Mouse (Mus musculus) intestine, embryonic 14.5 days (tissue): ENCODE measurements around the gene Gm16181. TPM values are rescaled to one million over a fixed set of nuclear protein-coding genes. Genes with fewer than 3 reads are reported as not detected.

Experiments
- ATAC-seq: fragments of 200-750 bp; cut with Nextera tagmentation; replicated peaks from 2 replicates; pipeline ENCODE4 v1.8.0; 2017; ENCODE audit warnings: low read depth, moderate number of reproducible peaks, moderate TSS enrichment, moderate library complexity; ENCODE audit not compliant: low FRiP score, low TSS enrichment
- DNase-seq: peaks from one replicate; pipeline ENCODE4 v3.0.0-alpha.2; 2018; ENCODE audit warnings: low spot score
- H3K27ac ChIP-seq: fragments of 300-500 bp; sonication (generic); 2 replicates; pipeline ENCODE4 v1.5.1; 2014; ENCODE audit warnings: low read depth, mild to moderate bottlenecking, control low read depth
- H3K27me3 ChIP-seq: fragments of 300-500 bp; sonication (generic); replicated peaks from 2 replicates; pipeline ENCODE4 v1.6.1; 2014; ENCODE audit warnings: low read length, control low read depth; ENCODE audit not compliant: control insufficient read depth, insufficient read depth
- H3K36me3 ChIP-seq: fragments of 300-500 bp; sonication (generic); 2 replicates; pipeline ENCODE4 v1.6.1; 2014; ENCODE audit warnings: low read length, control low read depth; ENCODE audit not compliant: control insufficient read depth, insufficient read depth
- H3K4me1 ChIP-seq: fragments of 300-500 bp; sonication (generic); replicated peaks from 2 replicates; pipeline ENCODE4 v1.6.1; 2014; ENCODE audit warnings: low read length, control low read depth, mixed read lengths; ENCODE audit not compliant: control insufficient read depth, insufficient read depth
- H3K4me2 ChIP-seq: fragments of 300-500 bp; sonication (generic); 2 replicates; pipeline ENCODE4 v1.6.1; 2014; ENCODE audit warnings: low read length
- H3K4me3 ChIP-seq: fragments of 300-500 bp; sonication (generic); 2 replicates; pipeline ENCODE4 v1.5.1; 2014; ENCODE audit warnings: low read depth, low read length, control low read depth, mixed read lengths
- H3K9ac ChIP-seq: fragments of 300-500 bp; sonication (generic); 2 replicates; pipeline ENCODE4 v1.6.1; 2014; ENCODE audit warnings: mild to moderate bottlenecking, low read length
- H3K9me3 ChIP-seq: fragments of 300-500 bp; sonication (generic); 2 replicates; pipeline ENCODE4 v1.6.1; 2016; ENCODE audit warnings: low read length, control low read depth; ENCODE audit not compliant: control insufficient read depth
- WGBS: fragments of 180-500 bp; shearing (Covaris S2); extraction: QIAGEN DNeasy Blood & Tissue Kit; methylation state at CpG from one replicate; pipeline ENCODE4 v1.1.7; 2014; 5-methylcytosine and 5-hydroxymethylcytosine counted together
- polyA plus RNA-seq: library from polyadenylated mRNA; unstranded; fragments of >200 nt; fragmentation: Nextera tagmentation; extraction: Ambion mirVana; gene quantifications from 2 replicates; pipeline ENCODE4 v1.2.1, GENCODE M21; 2014

Gm16181 gene
- polyA plus RNA-seq, 1 experiment from 2014 or later = 0.88 TPM

DNA sequence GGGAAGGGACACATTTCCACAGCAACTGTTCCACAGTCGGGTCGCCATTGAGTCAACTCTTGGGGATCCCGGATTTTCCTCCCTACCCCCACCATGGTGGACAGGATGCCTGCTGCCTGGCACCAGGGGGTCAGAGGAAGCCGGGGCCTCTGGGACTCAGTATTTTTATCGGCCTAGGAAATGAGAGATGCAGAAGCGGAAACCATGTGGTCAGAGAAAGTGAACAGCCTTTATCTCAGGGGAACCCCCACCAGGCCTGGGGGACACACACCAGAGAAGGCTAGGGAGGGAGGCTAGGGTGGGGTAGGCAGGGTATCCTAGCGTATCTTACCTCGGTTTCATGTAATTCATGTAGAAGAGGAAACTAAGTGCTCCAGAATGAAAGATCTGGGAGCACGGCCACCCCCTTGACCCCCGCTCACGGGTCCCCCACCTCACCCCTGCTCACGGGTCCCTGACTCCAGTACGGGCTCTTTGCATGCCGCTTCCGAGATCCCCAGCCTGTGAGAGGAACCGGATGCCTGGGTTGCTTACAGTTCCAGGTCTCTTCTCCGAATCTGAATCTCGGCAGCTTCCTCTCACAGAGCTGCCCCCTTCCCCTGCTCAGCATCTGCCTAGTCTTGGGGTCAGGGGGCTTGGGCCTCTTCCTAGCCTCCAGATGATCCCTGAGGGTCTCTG lies 2.0 kb upstream of the Gm16181 start:
- Histone ChIP-seq H3K27ac (0 out of 2 replicates have a peak overlapping the region, but pooled peaks have one; percentile 2), H3K9me3 (no peaks in the 10 kb centered on the region), H3K4me1 (peaks cover 16% of the 10 kb centered on the region), H3K4me3 (no peak overlapping the region), H3K36me3 (peaks cover 20% of the 10 kb centered on the region), H3K27me3 (no peaks in the 10 kb centered on the region), H3K9ac (no peak overlapping the region), H3K4me2 (no peak overlapping the region)
- 75% methylated on average over 18 of the region's 18 CpGs for WGBS
- ATAC-seq (no peak), DNase-seq (no peak)

DNA sequence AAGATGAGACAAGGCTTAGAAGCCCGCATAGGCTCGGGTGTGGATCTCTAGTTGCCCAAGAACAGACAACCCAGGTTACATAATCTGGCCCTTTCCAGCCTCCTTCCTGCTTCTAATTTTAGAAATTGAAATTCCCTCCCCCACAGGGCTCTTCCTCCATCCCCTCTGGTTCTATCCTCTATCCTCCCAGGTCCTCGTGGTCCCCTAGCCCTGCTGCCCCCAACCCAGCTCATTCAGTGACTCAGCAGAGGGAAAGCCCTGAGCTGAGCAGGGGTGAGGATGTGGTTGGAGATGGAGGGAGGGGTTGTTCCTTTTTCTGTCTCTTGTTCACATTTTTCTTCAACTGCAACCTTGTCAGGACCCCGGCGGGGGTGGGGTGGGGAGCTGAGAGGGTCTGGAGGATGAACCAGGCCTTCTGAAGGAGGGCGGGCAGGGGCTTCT lies 1.0 kb upstream of the Gm16181 start:
- H3K4me3 ChIP-seq = no peak overlapping the region
- H3K9ac ChIP-seq = no peak overlapping the region
- no peaks in the 10 kb centered on the region for H3K9me3 ChIP-seq
- no peak overlapping the region for H3K27ac ChIP-seq
- no peaks in the 10 kb centered on the region for H3K27me3 ChIP-seq
- H3K4me2 ChIP-seq = no peak overlapping the region
- ATAC-seq = no peak
- H3K36me3 ChIP-seq = peaks cover 20% of the 10 kb centered on the region
- 67% methylated on average over 6 of the region's 6 CpGs for WGBS
- DNase-seq = no peak
- H3K4me1 ChIP-seq = peaks cover 16% of the 10 kb centered on the region

DNA sequence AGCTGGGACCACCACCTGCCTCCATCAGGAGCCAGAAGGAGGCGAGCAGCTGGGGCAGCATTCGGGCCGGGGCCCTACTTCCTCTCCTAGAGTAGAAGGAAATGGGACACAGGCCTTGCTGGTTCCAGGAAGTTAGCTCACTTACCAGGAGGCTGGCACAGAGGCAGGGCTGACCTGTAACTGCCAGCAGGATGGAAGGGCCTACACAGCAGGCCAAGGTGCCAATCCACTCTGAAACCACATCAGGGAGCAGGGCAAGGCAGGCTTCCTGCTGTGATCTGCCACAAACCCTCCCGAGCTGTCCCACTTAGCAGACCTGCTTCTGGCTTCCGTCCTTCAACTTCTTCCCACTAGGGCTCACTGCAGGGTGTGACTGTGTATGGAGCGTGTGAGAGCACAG lies 1.7 kb downstream of the Gm16181 start:
- no peak for DNase-seq
- no peaks in the 10 kb centered on the region for H3K9me3 ChIP-seq
- H3K27me3 ChIP-seq = no peaks in the 10 kb centered on the region
- H3K36me3 ChIP-seq = peaks cover 28% of the 10 kb centered on the region
- no peak overlapping the region for H3K9ac ChIP-seq
- H3K4me2 ChIP-seq = no peak overlapping the region
- no peak for ATAC-seq
- no peak overlapping the region for H3K27ac ChIP-seq
- peaks cover 16% of the 10 kb centered on the region for H3K4me1 ChIP-seq
- no peak overlapping the region for H3K4me3 ChIP-seq
- 65% methylated on average over 6 of the region's 6 CpGs for WGBS

DNA sequence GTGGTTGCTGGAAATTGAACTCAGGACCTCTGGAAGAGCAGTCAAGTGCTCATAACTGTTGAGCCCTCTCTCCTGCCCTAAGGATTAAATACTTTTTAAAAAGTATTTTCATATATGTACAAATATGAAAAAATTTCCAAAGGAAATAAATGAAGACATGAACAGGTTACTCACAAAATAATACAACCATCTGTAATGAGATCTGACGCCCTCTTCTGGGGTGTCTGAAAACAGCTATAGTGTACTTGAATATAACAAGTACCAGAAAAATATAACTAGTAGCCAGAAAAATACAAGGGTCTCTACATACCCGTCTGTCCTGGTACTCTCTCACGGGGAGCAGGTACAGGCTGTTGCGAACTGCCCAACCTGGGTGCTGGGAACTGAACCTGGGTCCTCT lies 4.0 kb downstream of the Gm16181 start:
- no peak overlapping the region for H3K4me2 ChIP-seq
- H3K9me3 ChIP-seq = no peaks in the 10 kb centered on the region
- H3K27ac ChIP-seq = no peak overlapping the region
- WGBS = 93% methylated on average over 4 of the region's 4 CpGs
- peaks cover 32% of the 10 kb centered on the region for H3K36me3 ChIP-seq
- no peaks in the 10 kb centered on the region for H3K27me3 ChIP-seq
- no peak overlapping the region for H3K4me3 ChIP-seq
- H3K9ac ChIP-seq = no peak overlapping the region
- DNase-seq (no peak), ATAC-seq (no peak)
- peaks cover 16% of the 10 kb centered on the region for H3K4me1 ChIP-seq

DNA sequence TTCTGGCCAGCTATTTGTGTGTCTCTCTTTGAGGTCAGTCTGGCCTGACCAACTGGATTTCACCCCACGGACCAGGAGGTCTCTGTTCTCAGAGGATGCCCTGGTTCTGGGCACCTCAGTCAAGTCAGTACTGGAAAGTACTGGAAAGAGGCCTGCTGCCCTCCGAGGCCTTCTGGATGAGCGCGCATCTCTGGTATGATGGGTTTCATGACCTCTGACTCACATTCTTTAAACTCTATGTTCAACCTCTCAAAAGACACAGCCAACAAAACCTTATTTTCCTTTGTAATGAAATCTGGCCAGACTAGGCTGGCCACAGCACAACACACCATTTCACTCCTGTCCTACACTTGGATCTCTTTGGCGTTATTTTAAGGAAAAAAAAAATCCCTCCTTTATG lies 4.8 kb downstream of the Gm16181 start:
- no peaks in the 10 kb centered on the region for H3K9me3 ChIP-seq
- no peak for DNase-seq
- H3K4me1 ChIP-seq = peaks cover 14% of the 10 kb centered on the region
- H3K27me3 ChIP-seq = no peaks in the 10 kb centered on the region
- no peak overlapping the region for H3K4me3 ChIP-seq
- 94% methylated on average over 5 of the region's 5 CpGs for WGBS
- peaks cover 28% of the 10 kb centered on the region for H3K36me3 ChIP-seq
- no peak overlapping the region for H3K9ac ChIP-seq
- H3K4me2 ChIP-seq = no peak overlapping the region
- no peak for ATAC-seq
- no peak overlapping the region for H3K27ac ChIP-seq

DNA sequence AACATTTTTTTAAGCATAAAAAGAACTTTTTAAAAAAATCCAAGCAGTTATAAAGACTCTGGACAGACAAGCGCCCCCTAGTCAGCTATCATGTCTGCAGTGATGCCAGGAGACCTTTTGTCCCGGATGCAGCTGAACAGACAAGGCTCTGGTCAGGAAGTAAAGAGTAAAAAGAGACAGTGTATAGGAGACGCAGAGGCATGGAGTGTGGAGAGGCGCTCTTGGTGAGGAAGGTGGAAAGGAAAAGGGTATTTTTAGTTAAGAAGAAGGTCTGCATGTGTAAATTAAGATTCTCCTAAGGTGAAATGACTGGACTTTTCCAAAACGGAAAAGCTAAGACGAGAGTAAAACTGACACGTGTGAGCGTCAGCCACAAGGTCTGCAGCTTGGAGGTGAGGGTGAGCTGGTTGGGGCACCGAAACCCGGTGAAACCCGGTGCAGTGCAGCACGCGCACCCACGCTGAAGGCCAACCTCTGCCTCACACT lies 6.0 kb downstream of the Gm16181 start:
- H3K36me3 ChIP-seq = peaks cover 35% of the 10 kb centered on the region
- no peak overlapping the region for H3K27ac ChIP-seq
- no peak for DNase-seq
- no peaks in the 10 kb centered on the region for H3K27me3 ChIP-seq
- no peak overlapping the region for H3K4me3 ChIP-seq
- ATAC-seq = no peak
- 78% methylated on average over 14 of the region's 14 CpGs for WGBS
- no peaks in the 10 kb centered on the region for H3K9me3 ChIP-seq
- no peak overlapping the region for H3K4me2 ChIP-seq
- H3K4me1 ChIP-seq = peaks cover 11% of the 10 kb centered on the region
- H3K9ac ChIP-seq = no peak overlapping the region

DNA sequence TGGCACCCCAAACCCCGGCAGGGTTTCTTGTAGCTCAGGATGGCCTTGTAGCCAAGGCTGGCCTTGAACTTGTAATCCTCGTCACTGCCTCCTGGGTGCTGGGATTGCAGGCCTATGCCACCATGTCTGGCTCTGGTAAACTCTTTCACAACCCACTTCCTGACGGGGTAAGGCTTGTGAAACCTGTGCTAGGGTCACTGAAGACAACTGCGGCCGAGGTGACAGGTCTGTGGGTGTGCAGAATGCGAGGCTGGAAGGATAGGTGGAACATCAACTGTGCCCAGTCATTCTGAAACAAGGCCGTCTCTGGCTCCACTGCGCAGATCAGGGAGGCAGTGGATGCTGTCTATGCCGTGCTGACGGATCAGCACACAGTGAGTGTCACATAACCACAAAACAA lies 10.4 kb downstream of the Gm16181 start:
- ATAC-seq = no peak
- Histone ChIP-seq H3K4me3 (no peak overlapping the region), H3K36me3 (peaks cover 27% of the 10 kb centered on the region), H3K27me3 (no peaks in the 10 kb centered on the region), H3K9me3 (no peaks in the 10 kb centered on the region), H3K4me2 (no peak overlapping the region), H3K27ac (no peak overlapping the region), H3K4me1 (peaks cover 38% of the 10 kb centered on the region), H3K9ac (no peak overlapping the region)
- 94% methylated on average over 10 of the region's 10 CpGs for WGBS
- DNase-seq = no peak

DNA sequence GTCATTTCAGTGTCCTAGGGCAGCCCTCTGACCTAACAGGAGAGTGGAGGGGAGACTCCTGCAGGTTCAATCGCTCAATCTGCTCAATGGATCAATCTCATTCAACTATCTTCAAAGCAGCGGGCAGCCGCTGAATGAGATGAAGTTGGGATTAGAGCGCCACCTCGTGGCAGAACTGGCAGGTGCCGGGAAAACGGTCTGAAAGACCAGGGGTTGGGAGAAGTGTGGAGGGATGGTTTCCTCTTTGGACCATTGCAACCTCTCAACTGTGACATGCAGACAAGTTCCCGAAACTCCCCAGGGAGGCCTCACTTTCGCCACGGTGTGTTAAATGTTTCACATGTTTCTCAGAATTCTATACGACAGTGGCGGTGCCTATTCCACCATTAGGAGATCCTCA lies 11.4 kb downstream of the Gm16181 start:
- peaks cover 27% of the 10 kb centered on the region for H3K36me3 ChIP-seq
- 19% methylated on average over 12 of the region's 12 CpGs for WGBS

DNA sequence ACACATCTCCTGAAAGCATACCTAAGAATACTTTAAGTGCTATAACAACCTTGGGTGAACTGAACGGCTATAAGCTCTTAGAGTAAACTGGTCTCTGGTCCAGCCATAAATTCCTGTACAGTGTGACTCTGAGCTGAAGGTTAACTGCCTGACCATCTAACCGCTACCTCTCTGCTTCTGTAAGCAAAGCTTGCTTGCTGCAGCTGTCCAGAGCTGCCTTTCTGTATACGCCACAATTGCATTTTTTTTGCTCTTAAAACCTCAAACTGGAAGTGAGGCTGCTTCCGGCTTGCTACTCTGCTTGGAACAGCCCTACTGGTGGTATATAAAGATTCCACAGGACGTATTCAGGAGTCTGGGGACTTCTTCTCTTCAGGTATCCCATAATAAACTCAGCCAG lies 12.0 kb downstream of the Gm16181 start:
- H3K4me3 ChIP-seq = no peak overlapping the region
- H3K4me2 ChIP-seq = peak overlapping the region; percentile 84; the same call in 1 of the 2 replicates
- no peaks in the 10 kb centered on the region for H3K27me3 ChIP-seq
- H3K4me1 ChIP-seq = peaks cover 42% of the 10 kb centered on the region
- no peak overlapping the region for H3K9ac ChIP-seq
- DNase-seq (no peak), ATAC-seq (no peak)
- peaks cover 27% of the 10 kb centered on the region for H3K36me3 ChIP-seq
- 57% methylated on average over 5 of the region's 5 CpGs for WGBS
- no peaks in the 10 kb centered on the region for H3K9me3 ChIP-seq
- peak overlapping the region; percentile 96 for H3K27ac ChIP-seq

More for the DNA sequence above, 11.4 kb downstream of the Gm16181 start:
- ATAC-seq (no peak), DNase-seq (peak; percentile 97)
- Histone ChIP-seq H3K27ac (peak overlapping the region; percentile 96; the same call in 1 of the 2 replicates), H3K27me3 (no peaks in the 10 kb centered on the region), H3K4me3 (no peak overlapping the region), H3K9ac (no peak overlapping the region), H3K9me3 (no peaks in the 10 kb centered on the region), H3K4me1 (peaks cover 42% of the 10 kb centered on the region), H3K4me2 (peak overlapping the region; percentile 15; the same call in 1 of the 2 replicates)
